Mouse (Mus musculus) mesoderm, embryonic 11.5 days (tissue): ENCODE measurements at regions not wholly inside any gene's neighbourhood (a gene's known extent, or its start where the extent isn't known, plus 50 kb on each side); places are given as distances from the start of the nearest gene placed in this dataset.

Experiments used
- DNase-seq: peaks from one replicate; pipeline ENCODE4 v3.0.0-alpha.2; 2012; ENCODE audit warnings: low read depth, low spot score

DNA sequence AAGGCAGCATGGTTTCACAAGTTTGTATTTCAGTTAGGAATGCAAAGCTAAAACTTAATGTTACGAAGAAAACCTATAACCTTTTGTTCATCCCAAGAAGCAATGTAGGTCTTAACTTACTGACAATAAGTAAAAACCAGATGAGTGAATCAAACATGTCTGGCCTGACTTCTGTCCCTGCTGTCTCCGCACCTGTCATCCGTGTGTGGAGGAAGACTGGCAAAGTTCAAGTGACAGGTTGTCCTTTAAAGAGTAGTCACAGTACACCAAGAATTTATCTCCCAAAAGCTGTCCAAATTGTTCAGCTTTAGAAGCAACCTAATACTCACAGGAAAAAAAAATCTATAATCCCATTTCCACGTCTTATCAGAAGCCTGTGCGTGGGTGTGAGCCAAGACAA is 146.3 kb upstream of the Gm10181 start:
- DNase-seq = no peak

DNA sequence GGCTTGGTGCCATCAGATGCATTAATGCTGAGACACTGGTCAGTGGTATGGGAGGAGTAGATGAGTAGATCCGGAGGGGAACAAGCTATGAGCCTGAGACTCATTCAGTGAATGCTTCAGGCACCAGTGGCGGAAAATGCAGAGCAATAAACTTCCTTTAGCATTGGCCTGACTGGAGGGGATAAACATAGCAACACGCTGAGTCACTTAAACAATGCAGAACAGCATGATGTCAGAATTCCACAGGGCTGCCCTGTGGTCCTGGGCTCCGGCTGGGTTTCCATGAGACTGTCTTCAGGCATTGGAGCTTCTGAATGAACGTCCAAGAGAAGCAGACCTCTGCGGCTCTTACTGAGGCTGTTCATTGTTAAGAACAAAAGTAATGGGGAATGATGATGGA is 145.4 kb upstream of the Gm10181 start:
- peak; percentile 56 for DNase-seq

DNA sequence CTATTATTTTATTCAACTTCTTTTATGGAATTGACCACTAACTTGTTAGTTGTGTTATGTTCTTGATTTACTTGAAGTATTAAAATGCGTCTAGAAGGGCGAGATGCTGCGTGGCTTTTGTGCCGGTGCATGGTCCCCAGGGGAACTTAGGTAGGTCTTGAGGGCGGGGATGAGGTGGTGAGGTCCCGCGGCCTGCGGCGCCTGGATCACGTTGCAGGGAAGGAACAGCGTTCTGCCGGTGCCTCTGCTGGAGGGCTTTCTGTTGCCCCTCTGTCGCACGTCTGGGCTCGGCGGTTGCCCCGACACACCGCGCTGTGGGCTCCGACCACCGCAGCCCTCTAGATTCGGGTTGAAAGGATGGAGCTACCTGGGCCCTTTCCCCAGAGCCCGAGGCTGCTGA is 136.7 kb upstream of the Gm10181 start:
- no peak for DNase-seq

DNA sequence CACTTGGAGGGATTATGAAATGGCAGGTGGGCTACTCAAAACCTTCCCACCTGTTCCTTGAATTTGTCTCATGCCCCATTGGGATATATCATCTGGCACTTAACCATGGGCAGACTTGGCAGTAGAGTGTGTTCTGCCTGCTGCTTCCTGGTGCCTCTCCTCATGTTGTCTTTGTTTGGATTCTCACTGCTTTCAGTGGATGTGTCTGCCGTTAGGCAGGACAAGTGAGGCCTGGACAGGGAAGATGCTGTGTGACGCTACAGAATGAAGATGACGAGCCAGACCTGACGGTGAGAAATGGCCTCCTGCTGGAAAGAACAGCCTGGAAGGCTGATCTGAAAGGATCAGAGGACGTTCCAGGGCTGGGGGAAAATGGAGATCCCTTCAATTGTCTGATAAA is 133.6 kb upstream of the Gm10181 start:
- no peak for DNase-seq

GRCm38 (mm10) chr9:24956566-24956965 is 132.7 kb upstream of the Gm10181 start:
- no peak for DNase-seq

DNA sequence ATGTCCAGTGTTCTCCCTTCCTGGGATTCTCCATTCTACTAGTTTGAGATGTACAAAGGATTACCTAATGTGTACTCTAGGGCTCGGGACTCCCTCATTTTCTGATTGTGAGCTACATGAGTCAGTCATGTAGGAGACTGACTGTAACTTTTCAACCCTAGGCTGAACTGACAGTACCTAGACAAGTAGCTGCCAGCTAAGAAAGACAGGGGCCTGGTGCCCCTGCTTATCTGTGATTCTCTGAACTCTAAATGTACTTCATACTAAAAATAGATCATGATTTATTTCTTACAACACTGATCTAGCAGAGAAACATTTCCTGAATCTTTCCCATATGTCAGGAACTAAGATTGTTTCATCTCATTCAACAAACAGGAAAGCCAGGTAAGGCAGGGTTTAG is 125.9 kb upstream of the Gm10181 start:
- no peak for DNase-seq

DNA sequence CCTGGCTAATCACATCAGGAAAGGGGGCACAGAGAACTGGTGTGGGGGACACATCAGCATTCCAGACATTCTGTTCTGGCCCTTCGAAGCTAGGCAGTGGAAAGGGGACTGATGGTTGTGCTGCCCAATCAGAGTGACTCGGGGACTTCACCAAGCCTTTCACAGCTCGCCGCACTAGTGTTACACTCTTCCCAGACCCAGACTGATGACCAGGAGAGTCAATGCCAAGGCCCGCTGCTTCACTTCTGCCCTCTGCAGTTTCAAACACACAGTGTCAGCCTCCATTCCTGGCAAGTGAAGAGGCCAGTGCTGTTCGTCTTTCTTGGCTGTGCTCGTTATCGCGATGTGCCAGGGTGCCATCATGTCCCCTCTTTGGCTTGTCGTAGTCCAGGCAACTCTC is 121.7 kb upstream of the Gm10181 start:
- no peak for DNase-seq

DNA sequence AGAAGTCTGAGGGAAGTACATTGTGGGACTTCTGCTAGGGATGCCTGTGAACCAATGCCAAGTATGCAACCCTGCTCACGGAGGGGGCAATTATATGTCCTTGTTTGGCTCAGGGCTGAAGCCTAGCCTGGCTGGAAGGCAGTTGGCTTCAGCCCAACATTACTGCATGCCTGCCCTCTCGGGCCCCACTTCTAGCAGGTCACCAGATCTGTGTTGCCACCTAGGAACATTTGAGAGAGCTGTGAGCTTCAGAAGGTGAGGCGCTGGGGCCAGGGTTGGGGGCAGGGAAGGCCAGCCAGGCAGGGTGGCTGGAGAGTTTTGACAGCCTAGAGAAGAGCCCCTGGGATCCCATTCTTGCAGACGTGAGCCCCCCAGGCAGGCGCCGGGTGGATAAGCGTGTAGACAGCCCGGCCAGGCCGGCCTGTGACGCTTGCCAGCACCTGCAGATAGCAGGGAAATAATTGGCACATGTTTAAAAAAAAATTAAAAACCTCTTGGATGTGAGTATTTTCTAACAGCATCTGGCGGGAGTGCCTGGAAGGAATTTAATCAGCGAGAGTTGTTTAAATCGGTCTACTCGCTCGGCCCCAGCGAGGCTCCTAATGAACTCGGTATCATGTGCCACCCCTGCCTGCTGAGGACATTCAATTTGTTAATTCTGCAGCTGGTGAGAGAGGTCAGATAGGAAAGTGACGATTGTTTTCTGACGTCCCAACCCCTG is 115.0 kb upstream of the Gm10181 start:
- DNase-seq = no peak

DNA sequence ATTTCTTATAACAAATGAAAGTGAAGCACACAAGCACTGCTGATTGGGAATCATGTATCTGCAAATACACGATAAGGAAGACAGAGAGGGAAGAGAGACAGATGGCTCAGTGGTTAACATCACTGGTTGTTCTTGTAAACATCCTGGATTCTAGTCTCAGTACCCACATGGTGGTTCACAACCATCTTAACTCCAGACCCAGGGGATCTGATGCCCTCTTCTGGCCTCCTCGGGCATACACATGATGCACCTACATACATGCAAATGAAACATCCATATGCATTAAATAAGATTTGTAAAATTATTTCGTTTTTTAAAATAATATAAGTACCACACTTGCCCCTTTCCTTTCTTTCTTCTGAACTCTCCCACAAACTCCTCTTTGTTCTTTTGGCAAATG is 106.4 kb upstream of the Gm10181 start:
- no peak for DNase-seq

GRCm38 (mm10) chr9:24994491-24994890 is 94.7 kb upstream of the Gm10181 start:
- peak; percentile 54 for DNase-seq

GRCm38 (mm10) chr9:25021095-25021691 is 68.0 kb upstream of the Gm10181 start:
- no peak for DNase-seq

DNA sequence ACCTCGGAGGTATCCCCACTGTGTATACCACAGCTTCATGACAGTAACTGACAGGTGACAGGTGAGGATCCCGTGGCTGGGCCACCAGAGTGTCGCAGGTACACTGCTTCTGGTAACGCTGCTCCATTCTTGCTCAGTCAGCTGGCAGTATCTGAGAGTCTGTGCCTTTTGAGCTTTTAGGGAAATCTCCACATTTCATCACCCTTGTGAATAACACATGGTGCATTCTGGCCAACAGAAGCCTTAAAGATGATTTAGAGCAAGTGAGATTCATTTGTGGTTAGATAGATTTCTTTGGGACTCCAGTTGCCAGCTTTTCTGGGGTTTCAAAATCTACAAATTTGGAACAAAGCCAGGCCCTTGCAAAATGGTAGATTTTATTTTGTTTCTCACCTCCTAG is 66.8 kb upstream of the Gm10181 start:
- DNase-seq = no peak

DNA sequence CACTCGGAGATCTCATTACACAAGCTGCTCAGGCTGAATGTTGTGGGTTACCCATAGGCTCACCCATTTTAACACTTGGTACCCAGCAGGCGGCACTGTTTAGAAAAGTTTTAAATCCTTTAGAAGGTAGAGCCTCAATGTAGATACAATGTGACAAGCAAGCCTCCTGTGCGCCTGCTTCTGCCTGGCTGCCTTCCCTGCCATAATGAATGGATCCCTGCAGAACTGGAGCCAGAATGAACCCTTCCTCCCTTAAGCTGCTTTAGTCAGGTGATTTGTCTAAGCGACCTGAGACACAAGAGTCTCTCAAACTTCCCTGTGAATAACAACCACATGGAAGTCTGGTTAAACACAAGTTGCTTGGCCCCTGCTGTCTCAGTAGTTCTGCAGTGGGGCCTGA is 64.7 kb upstream of the Gm10181 start:
- DNase-seq = no peak

- peak; percentile 76 for DNase-seq
Measured at GRCm38 (mm10) chr9:25027581-25027980, 61.6 kb upstream of the Gm10181 start.

GRCm38 (mm10) chr9:25028305-25028704 is 60.9 kb upstream of the Gm10181 start:
- DNase-seq = no peak

- no peak for DNase-seq
Measured at GRCm38 (mm10) chr9:25031466-25031865, 57.8 kb upstream of the Gm10181 start.
